Mouse (Mus musculus) liver, postnatal 0 days (tissue): ENCODE data around the gene Syt2. TPM values are rescaled to one million over a fixed set of nuclear protein-coding genes. Genes with fewer than 3 reads are reported as not detected.
A peak's percentile ranks its signal among the peaks of the same experiment; 100 is the strongest.

Source experiments
- ATAC-seq: fragments of 200-750 bp; cut with Nextera tagmentation; 2 replicates; pipeline ENCODE4 v1.8.0; 2017; ENCODE audit warnings: mild to moderate bottlenecking, moderate library complexity
- DNase-seq: peaks from one replicate; pipeline ENCODE4 v3.0.0-alpha.2; 2016
- H3K27ac ChIP-seq: fragments of 300-500 bp; sonication (generic); 2 replicates; pipeline ENCODE4 v1.5.1; 2014; ENCODE audit warnings: antibody characterized with exemption, moderate library complexity, mild to moderate bottlenecking, low read depth
- H3K27me3 ChIP-seq: fragments of 300-500 bp; sonication (generic); 2 replicates; pipeline ENCODE4 v1.6.1; 2014; ENCODE audit warnings: low read length, control low read depth, mixed read lengths; ENCODE audit not compliant: insufficient read depth
- H3K36me3 ChIP-seq: fragments of 300-500 bp; sonication (generic); replicated peaks from 2 replicates; pipeline ENCODE4 v1.6.1; 2014; ENCODE audit warnings: mild to moderate bottlenecking, control low read depth, low read length, moderate library complexity, mixed read lengths; ENCODE audit not compliant: insufficient read depth
- H3K4me1 ChIP-seq: fragments of 300-500 bp; sonication (generic); 2 replicates; pipeline ENCODE4 v1.6.1; 2014; ENCODE audit warnings: antibody characterized with exemption, mild to moderate bottlenecking, control low read depth; ENCODE audit not compliant: insufficient read depth
- H3K4me2 ChIP-seq: fragments of 300-500 bp; sonication (generic); 2 replicates; pipeline ENCODE4 v1.6.1; 2014; ENCODE audit warnings: low read depth, mild to moderate bottlenecking, low read length, moderate library complexity, mixed read lengths
- H3K4me3 ChIP-seq: fragments of 300-500 bp; sonication (generic); 2 replicates; pipeline ENCODE4 v1.5.1; 2014; ENCODE audit warnings: low read depth, low read length
- H3K9ac ChIP-seq: fragments of 300-500 bp; sonication (generic); replicated peaks from 2 replicates; pipeline ENCODE4 v1.6.1; 2014; ENCODE audit warnings: mild to moderate bottlenecking, moderate library complexity
- H3K9me3 ChIP-seq: fragments of 300-500 bp; sonication (generic); 2 replicates; pipeline ENCODE4 v1.6.1; 2016; ENCODE audit warnings: mild to moderate bottlenecking, control low read depth, low read length, mixed read lengths
- CTCF ChIP-seq: sonication (generic); IDR thresholded peaks from 2 replicates; pipeline ENCODE4 v1.5.1; 2016; ENCODE audit warnings: antibody characterized with exemption, low read depth
- EP300 ChIP-seq: IDR thresholded peaks from 2 replicates; pipeline ENCODE4 v1.6.1; 2016; ENCODE audit warnings: antibody characterized with exemption, low read depth, mild to moderate bottlenecking
- WGBS: fragments of 180-500 bp; shearing (Covaris S2); extraction: QIAGEN DNeasy Blood & Tissue Kit; methylation state at CpG from one replicate; pipeline ENCODE4 v1.1.7; 2014; ENCODE audit not compliant: insufficient replicate concordance; 5-methylcytosine and 5-hydroxymethylcytosine counted together
- polyA plus RNA-seq: library from polyadenylated mRNA; unstranded; fragments of >200 nt; fragmentation: Nextera tagmentation; extraction: Ambion mirVana; gene quantifications from 2 replicates; pipeline ENCODE4 v1.2.1, GENCODE M21; 2015

Gene Syt2
- polyA plus RNA-seq, 1 experiment from 2014 or later = not detected

DNA sequence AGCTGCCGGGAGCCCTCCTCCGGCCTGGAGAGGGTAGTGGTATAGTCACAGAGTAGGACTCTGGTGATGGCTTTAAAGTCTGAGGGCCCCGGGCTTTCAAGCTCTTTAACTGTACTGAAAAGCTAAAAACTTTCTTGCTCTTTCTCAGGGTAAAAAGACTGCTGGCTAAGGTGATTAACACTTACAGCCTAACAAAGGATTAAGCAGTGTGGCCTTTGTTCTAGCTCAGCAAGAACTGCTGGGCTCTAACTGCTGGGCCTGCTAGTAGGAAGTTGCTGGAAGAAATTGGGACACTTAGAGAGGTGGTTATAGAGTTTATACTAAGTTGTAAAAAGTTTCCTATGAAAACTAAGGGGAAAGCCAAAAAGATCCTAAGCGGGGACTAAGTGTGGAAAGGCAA is 37.3 kb upstream of the Syt2 start:
- no peak overlapping the region for H3K4me2 ChIP-seq
- TF ChIP-seq CTCF (no peak), EP300 (no peak)

DNA sequence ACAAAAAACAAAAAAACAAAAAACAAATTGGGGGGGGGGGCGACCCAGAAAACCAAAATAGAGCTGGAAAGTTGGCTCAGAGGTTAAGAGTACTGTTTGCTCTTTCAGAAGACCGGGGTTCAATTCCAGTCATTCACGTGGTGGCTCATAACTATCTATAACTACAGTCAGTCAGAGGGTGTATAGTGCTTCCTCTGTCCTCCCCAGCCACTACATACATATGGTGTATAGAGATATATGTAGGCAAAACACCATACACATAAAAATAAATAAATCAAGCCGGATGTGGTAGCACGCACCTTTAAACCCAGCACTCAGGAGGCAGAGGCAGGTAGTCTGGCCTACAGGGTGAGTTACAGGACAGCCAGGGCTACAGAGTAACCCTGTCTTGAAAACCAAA is 31.9 kb upstream of the Syt2 start:
- no peaks in the 10 kb centered on the region for H3K4me1 ChIP-seq
- peaks cover 46% of the 10 kb centered on the region for H3K36me3 ChIP-seq
- no peak overlapping the region for H3K4me2 ChIP-seq
- WGBS = 68% methylated on average over 5 of the region's 5 CpGs
- peak; percentile 83 for ATAC-seq
- no peak overlapping the region for H3K27ac ChIP-seq
- DNase-seq = no peak
- H3K9ac ChIP-seq = no peak overlapping the region
- no peaks in the 10 kb centered on the region for H3K9me3 ChIP-seq
- TF ChIP-seq CTCF (no peak), EP300 (no peak)
- H3K27me3 ChIP-seq = no peaks in the 10 kb centered on the region
- no peak overlapping the region for H3K4me3 ChIP-seq

More for the DNA sequence above, 37.3 kb upstream of the Syt2 start:
- 75% methylated on average over 4 of the region's 4 CpGs for WGBS
- Histone ChIP-seq H3K4me3 (no peak overlapping the region), H3K27me3 (no peaks in the 10 kb centered on the region), H3K4me1 (no peaks in the 10 kb centered on the region), H3K9me3 (no peaks in the 10 kb centered on the region), H3K36me3 (peaks cover 39% of the 10 kb centered on the region), H3K27ac (no peak overlapping the region), H3K9ac (no peak overlapping the region)
- ATAC-seq = no peak
- no peak for DNase-seq

DNA sequence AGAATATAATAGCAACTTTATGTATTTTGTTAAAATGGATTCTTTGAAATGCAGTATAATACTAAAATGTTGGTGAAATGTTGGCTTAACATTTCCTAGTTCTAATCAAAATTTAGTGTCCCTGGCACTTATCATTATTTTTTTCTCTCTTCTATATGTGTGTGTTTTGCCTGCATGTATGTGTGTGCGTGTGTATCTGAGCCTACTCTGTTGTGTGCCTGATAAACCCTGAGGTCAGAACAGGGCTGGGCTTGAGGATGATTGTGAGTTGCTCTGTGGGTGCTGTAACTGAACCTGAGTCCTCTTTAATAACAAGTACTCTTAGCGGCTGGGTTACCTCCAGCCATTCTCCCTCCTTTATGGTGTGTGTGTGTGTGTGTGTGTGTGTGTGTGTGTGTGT is 31.5 kb upstream of the Syt2 start:
- Histone ChIP-seq H3K9ac (no peak overlapping the region), H3K4me2 (no peak overlapping the region), H3K9me3 (no peaks in the 10 kb centered on the region), H3K27me3 (no peaks in the 10 kb centered on the region), H3K36me3 (peaks cover 50% of the 10 kb centered on the region), H3K27ac (no peak overlapping the region), H3K4me3 (no peak overlapping the region), H3K4me1 (no peaks in the 10 kb centered on the region)
- ATAC-seq = peak; percentile 97
- TF ChIP-seq EP300 (peak; percentile 58), CTCF (no peak)
- 54% methylated on average over 2 of the region's 2 CpGs for WGBS
- no peak for DNase-seq

DNA sequence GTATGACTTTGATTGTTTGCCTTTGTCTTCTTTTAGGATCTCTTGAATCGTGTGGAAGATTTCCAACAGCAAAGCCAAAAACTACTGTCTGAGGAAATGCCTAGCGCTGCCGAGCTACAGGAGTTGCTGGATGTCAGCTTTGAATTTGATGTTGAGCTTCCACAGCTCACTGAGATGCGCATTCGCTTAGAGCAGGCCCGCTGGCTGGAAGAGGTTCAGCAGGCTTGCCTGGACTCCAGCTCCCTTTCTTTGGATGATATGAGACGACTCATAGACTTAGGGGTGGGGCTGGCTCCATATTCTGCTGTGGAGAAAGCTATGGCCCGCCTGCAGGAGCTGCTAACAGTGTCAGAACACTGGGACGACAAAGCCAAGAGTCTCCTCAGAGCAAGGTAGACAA is 28.8 kb upstream of the Syt2 start:
- ATAC-seq = no peak
- no peak overlapping the region for H3K9ac ChIP-seq
- no peak overlapping the region for H3K4me2 ChIP-seq
- H3K4me3 ChIP-seq = no peak overlapping the region
- DNase-seq = no peak
- 84% methylated on average over 9 of the region's 9 CpGs for WGBS
- TF ChIP-seq EP300 = no peak
- no peak for TF ChIP-seq CTCF
- no peaks in the 10 kb centered on the region for H3K9me3 ChIP-seq
- H3K4me1 ChIP-seq = no peaks in the 10 kb centered on the region
- H3K27me3 ChIP-seq = no peaks in the 10 kb centered on the region
- H3K36me3 ChIP-seq = peaks cover 65% of the 10 kb centered on the region
- H3K27ac ChIP-seq = no peak overlapping the region

DNA sequence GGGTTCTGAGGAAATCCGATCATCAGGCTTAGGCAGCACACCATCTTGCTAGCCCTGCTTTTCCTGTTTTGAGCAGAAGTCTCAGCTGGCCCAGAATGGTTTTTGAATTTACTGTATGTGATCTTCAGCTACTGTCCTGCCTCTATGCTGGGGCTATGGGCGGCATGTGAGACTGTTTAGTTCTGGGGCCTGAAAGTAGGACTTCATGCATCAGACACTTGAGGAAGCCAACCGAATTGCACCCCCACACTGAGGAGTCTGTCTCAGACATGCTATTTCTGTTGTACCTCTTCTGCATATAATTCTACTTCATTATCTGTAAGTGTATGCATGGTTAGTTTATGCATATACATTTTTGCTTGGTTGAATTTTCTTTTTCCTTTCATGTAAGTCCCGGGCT is 21.2 kb upstream of the Syt2 start:
- TF ChIP-seq EP300 = no peak
- no peak for TF ChIP-seq CTCF
- Histone ChIP-seq H3K4me3 (no peak overlapping the region), H3K4me2 (no peak overlapping the region), H3K27me3 (no peaks in the 10 kb centered on the region), H3K36me3 (peaks cover 55% of the 10 kb centered on the region), H3K27ac (no peak overlapping the region), H3K9me3 (no peaks in the 10 kb centered on the region), H3K4me1 (no peaks in the 10 kb centered on the region), H3K9ac (no peak overlapping the region)
- ATAC-seq (no peak), DNase-seq (no peak)
- 94% methylated on average over 4 of the region's 4 CpGs for WGBS

DNA sequence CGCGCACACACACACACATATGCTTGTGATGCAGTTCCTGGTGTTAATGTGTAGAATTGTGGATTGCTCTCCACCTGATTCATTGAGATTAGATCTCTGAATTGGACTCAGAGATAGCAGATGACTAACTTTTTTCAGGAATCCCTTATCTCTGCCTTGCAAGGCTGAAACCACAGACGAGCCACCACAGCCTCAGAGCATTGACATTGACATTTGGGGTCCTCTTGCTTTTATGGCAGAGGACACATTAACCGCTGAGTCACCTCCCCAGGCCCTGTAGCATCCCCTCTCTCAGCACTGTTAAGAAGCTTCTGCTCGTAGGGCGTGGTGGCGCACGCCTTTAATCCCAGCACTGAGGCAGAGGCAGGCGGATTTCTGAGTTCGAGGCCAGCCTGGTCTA is 17.0 kb upstream of the Syt2 start:
- TF ChIP-seq EP300 = no peak
- TF ChIP-seq CTCF = no peak
- WGBS = 75% methylated on average over 10 of the region's 10 CpGs
- H3K27ac ChIP-seq = no peak overlapping the region
- ATAC-seq (no peak), DNase-seq (no peak)
- H3K36me3 ChIP-seq = peaks cover 57% of the 10 kb centered on the region
- H3K9ac ChIP-seq = no peak overlapping the region
- no peak overlapping the region for H3K4me3 ChIP-seq
- H3K4me2 ChIP-seq = no peak overlapping the region
- H3K27me3 ChIP-seq = no peaks in the 10 kb centered on the region
- no peaks in the 10 kb centered on the region for H3K9me3 ChIP-seq
- H3K4me1 ChIP-seq = no peaks in the 10 kb centered on the region

DNA sequence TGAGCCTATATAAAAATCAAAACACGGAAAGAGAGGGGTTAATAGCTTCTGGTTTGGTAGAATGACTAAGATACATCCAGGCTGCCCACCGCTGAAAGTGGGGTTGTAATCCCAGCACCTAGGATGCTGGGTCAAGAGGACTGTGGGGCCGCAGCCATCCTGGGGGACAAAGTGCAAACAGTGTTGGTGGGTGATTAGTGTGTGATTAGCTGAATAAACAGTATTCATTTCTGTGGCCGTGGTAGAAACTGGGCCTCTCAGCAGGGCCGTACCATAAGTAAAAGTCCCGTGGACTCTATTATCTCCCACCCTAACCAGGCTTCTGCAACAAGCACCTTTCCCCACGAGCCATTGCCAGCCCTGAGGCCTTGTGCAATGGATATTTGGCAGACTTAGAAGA is 12.2 kb upstream of the Syt2 start:
- no peak for ATAC-seq
- Histone ChIP-seq H3K4me1 (no peaks in the 10 kb centered on the region), H3K36me3 (peaks cover 27% of the 10 kb centered on the region), H3K9me3 (no peaks in the 10 kb centered on the region), H3K27me3 (no peaks in the 10 kb centered on the region), H3K9ac (no peak overlapping the region), H3K4me2 (no peak overlapping the region), H3K27ac (no peak overlapping the region), H3K4me3 (no peak overlapping the region)
- DNase-seq = no peak
- WGBS = 69% methylated on average over 7 of the region's 7 CpGs
- TF ChIP-seq CTCF (no peak), EP300 (no peak)
